Mouse (Mus musculus) erythroblast, embryonic 14.5 days (primary cell): ENCODE data around the gene Prlh.

Experiments
- GATA1 ChIP-seq: IDR thresholded peaks from 2 replicates; pipeline ENCODE4 v1.6.1; 2012; ENCODE audit warnings: low read length, inconsistent platforms, mixed read lengths
- TAL1 ChIP-seq: IDR thresholded peaks from 3 replicates; pipeline ENCODE4 v1.6.1; 2012; ENCODE audit warnings: low read length, inconsistent platforms, mixed read lengths

DNA sequence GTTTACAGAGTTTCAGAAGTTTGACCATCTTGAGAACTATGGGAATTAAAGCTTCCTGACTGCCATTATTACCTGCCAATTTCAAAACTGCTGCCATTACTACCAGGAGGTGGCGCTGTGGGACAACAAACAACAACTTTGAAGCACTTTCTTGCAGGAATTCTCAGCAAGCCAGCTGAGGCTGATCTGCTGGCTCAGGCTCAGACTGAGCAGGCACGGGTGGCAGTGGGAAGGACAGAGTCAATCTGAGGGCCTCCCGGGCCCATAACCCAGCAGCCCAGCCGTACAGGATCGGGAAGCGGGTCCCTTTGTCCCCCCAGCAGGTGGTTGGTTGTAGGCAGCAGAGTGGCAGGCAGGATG lies 24.4 kb upstream of the Prlh start:
- TF ChIP-seq GATA1 (no peak), TAL1 (no peak)
